Mouse (Mus musculus) stomach, embryonic 15.5 days (tissue): ENCODE measurements around the gene Fam102a. TPM values are rescaled to one million over a fixed set of nuclear protein-coding genes. Genes with fewer than 3 reads are reported as not detected.

Source experiments
- polyA plus RNA-seq: library from polyadenylated mRNA; unstranded; fragments of >200 nt; fragmentation: Nextera tagmentation; extraction: Ambion mirVana; gene quantifications from 2 replicates; pipeline ENCODE4 v1.2.1, GENCODE M21; 2015

Fam102a gene
- polyA plus RNA-seq, 1 experiment from 2014 or later, result 11.2 TPM

Other genes starting within 250 kb of the Fam102a start
- gene Golga2, start 247.9 kb upstream of the Fam102a start, polyA plus RNA-seq, result 24.9 and 25.2 TPM in 2 replicates
- gene Swi5, start 247.3 kb upstream of the Fam102a start, polyA plus RNA-seq, result 418 and 429 TPM in 2 replicates
- gene Ciz1, start 183.0 kb upstream of the Fam102a start, polyA plus RNA-seq, result 33.8 and 41.6 TPM in 2 replicates
- 12.1 and 12.8 TPM in 2 replicates for gene Dnm1, start 182.0 kb upstream of the Fam102a start, polyA plus RNA-seq
- gene 1110008P14Rik, start 153.4 kb upstream of the Fam102a start, polyA plus RNA-seq, result 36.1 and 42.9 TPM in 2 replicates
- 25.1 and 30.7 TPM in 2 replicates for gene Lcn2, start 147.1 kb upstream of the Fam102a start, polyA plus RNA-seq
- gene Ptges2, start 139.4 kb upstream of the Fam102a start, polyA plus RNA-seq, result 28.5 and 31.4 TPM in 2 replicates
- 5.1 and 5.4 TPM in 2 replicates for gene Naif1, start 84.9 kb upstream of the Fam102a start, polyA plus RNA-seq
- 17.6 and 17.9 TPM in 2 replicates for gene Slc25a25, start 83.9 kb upstream of the Fam102a start, polyA plus RNA-seq
- gene Dpm2, start 35.5 kb downstream of the Fam102a start, polyA plus RNA-seq, result 109 and 112 TPM in 2 replicates
- 0.36 and 0.61 TPM in 2 replicates for gene Pip5kl1, start 39.5 kb downstream of the Fam102a start, polyA plus RNA-seq
- 0.09 and 0.12 TPM in 2 replicates for gene 9430097D07Rik, start 40.4 kb downstream of the Fam102a start, polyA plus RNA-seq
- 18.3 and 20.3 TPM in 2 replicates for gene St6galnac4, start 51.8 kb downstream of the Fam102a start, polyA plus RNA-seq
- 17.4 and 19.7 TPM in 2 replicates for gene St6galnac6, start 64.4 kb downstream of the Fam102a start, polyA plus RNA-seq
- gene Ak1, start 86.4 kb downstream of the Fam102a start, polyA plus RNA-seq, result 21.8 and 22.1 TPM in 2 replicates
- 59.6 and 65.3 TPM in 2 replicates for gene Eng, start 111.3 kb downstream of the Fam102a start, polyA plus RNA-seq
- gene Fpgs, start 168.8 kb downstream of the Fam102a start, polyA plus RNA-seq, result 33.8 and 34.1 TPM in 2 replicates
- 89.8 and 91.4 TPM in 2 replicates for gene Cdk9, start 177.7 kb downstream of the Fam102a start, polyA plus RNA-seq
- gene Sh2d3c, start 185.7 kb downstream of the Fam102a start, polyA plus RNA-seq, result 26.2 and 28.6 TPM in 2 replicates
- 0.27 and 0.45 TPM in 2 replicates for gene 6330409D20Rik, start 205.7 kb downstream of the Fam102a start, polyA plus RNA-seq
- 63.8 and 68.5 TPM in 2 replicates for gene Tor2a, start 221.9 kb downstream of the Fam102a start, polyA plus RNA-seq
- 0.23 and 0.41 TPM in 2 replicates for gene Ttc16, start 240.3 kb downstream of the Fam102a start, polyA plus RNA-seq
- gene Ptrh1, start 240.5 kb downstream of the Fam102a start, polyA plus RNA-seq, result 4.4 TPM in 2 replicates
- gene Cfap157, start 249.1 kb downstream of the Fam102a start, polyA plus RNA-seq, result 0.62 and 1.1 TPM in 2 replicates